Mouse (Mus musculus): Measurements from ENCODE around the gene Dkk1.

DNA sequence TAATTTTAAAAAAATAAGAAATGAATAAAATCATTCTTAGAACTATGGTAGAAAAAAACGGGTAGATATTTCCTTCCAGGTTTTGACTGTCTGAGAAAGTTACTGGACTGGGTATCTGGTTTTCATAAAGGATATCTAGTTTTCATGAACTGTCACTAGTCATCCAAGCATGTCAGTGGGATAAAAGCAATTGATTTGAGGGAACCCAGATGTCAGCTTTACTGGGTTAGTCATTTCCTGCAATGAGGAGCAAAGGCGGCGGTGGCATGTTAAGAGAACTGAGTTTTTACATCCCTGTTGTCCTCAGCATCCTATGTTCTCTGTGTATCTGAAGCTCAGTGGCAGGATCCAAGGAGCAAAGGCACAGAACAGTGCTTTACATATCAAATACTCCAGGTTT is 14.4 kb upstream of the Dkk1 start:
- TF ChIP-seq CEBPB (IDR thresholded peaks at IDR 0.05; ENCODE audit: low read depth) = no peak
- no peak for TF ChIP-seq CTCF (IDR thresholded peaks at IDR 0.05; ENCODE audit: control insufficient read depth, insufficient read depth, insufficient read length)
- no peak for TF ChIP-seq MYOG (IDR thresholded peaks at IDR 0.05; ENCODE audit: control insufficient read depth, extremely low read depth, insufficient read length)
- no peak for TF ChIP-seq USF1 (IDR thresholded peaks at IDR 0.05; ENCODE audit: low read depth)

Measured in C2C12 (cell line).